Mouse (Mus musculus) bone marrow macrophage, adult 2 months (primary cell): ENCODE results near the gene Suds3.

Experiments
- CTCF ChIP-seq: IDR thresholded peaks from 2 replicates; pipeline ENCODE4 v1.5.1; 2012; ENCODE audit warnings: low read depth, mild to moderate bottlenecking, low read length, moderate library complexity
- POLR2A ChIP-seq: IDR thresholded peaks from 2 replicates; pipeline ENCODE4 v1.6.1; 2012; ENCODE audit warnings: mild to moderate bottlenecking, low read depth, low read length, borderline replicate concordance

- TF ChIP-seq POLR2A = no peak
- no peak for TF ChIP-seq CTCF
Measured at GRCm38 (mm10) chr5:117087718-117088117, 28.2 kb downstream of the Suds3 start.
